Comparison of ENCODE assay signal across 42 mouse cellular contexts in the genomic region with DNA sequence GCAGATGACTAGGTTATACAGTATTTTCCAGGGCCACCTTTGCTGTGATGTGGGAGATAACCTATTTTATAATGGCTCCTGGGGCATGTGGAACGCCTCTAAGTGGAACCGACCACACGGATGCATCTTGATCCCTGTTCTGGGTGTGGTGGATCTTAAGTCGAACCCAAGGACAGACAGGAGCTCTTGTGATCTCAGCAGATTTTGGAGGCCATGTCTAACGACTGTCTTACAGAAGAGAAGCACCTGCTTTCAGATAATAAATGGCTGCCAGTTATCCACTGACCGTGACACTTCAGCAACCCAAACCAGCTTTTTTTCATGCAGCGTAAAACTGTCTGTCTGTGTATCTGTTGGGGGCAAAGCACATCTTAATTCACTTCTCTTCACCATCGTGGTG. TPM values are rescaled to one million over a fixed set of nuclear protein-coding genes. Genes with fewer than 3 reads are reported as not detected.
"Had no signal": no experiment of that assay in that cellular context is flagged by ENCODE, and none has a peak within 500 bp of the region (broad histone marks: within the 10 kb centered on the region; RNA-seq: fewer than 3 reads in every experiment).

No protein-coding gene starts in this region.

- DNase-seq: left cerebral cortex, postnatal 4 days; liver; liver, embryonic 13.5 days; liver, postnatal 0 days; lung, adult 18-20 months; lung, adult 2 months; lung, embryonic 14.5 days; lung, postnatal 10 days; lung, postnatal 14 days; lung, postnatal 36 days; lung, postnatal 4 days; midbrain, embryonic 14.5 days had no signal

- H3K4me2 ChIP-seq: limb, embryonic 12.5 days; limb, embryonic 13.5 days; limb, embryonic 15.5 days; liver, embryonic 11.5 days; liver, embryonic 12.5 days; liver, embryonic 13.5 days; liver, embryonic 15.5 days; lung, embryonic 14.5 days; lung, embryonic 15.5 days; midbrain, embryonic 12.5 days; midbrain, embryonic 13.5 days; midbrain, embryonic 15.5 days; neural tube, embryonic 12.5 days had no signal

- H3K4me1 ChIP-seq: limb, embryonic 10.5 days; limb, embryonic 12.5 days; limb, embryonic 13.5 days; limb, embryonic 15.5 days; lung, embryonic 15.5 days; midbrain, embryonic 10.5 days; midbrain, embryonic 12.5 days; midbrain, embryonic 13.5 days; midbrain, embryonic 15.5 days; neural tube, embryonic 12.5 days had no signal

- ATAC-seq: liver, embryonic 12.5 days; liver, postnatal 0 days; lung, postnatal 0 days; midbrain, embryonic 13.5 days; midbrain, embryonic 15.5 days had no signal

- H3K4me3 ChIP-seq: left cerebral cortex, adult 2 months; limb, embryonic 10.5 days; limb, embryonic 12.5 days; limb, embryonic 13.5 days; limb, embryonic 15.5 days; liver, embryonic 12.5 days; liver, embryonic 13.5 days; liver, embryonic 15.5 days; lung, embryonic 15.5 days; megakaryocyte, embryonic 14.5 days; midbrain, embryonic 10.5 days; midbrain, embryonic 12.5 days; midbrain, embryonic 13.5 days; midbrain, embryonic 15.5 days; myocyte; neural tube, embryonic 12.5 days had no signal

- H3K27me3 ChIP-seq: limb, embryonic 12.5 days; limb, embryonic 13.5 days; limb, embryonic 15.5 days; liver, embryonic 12.5 days; liver, embryonic 13.5 days; liver, embryonic 15.5 days; lung, embryonic 15.5 days; midbrain, embryonic 12.5 days; midbrain, embryonic 13.5 days; midbrain, embryonic 15.5 days; neural tube, embryonic 12.5 days had no signal

- H3K9me3 ChIP-seq: limb, embryonic 10.5 days; limb, embryonic 12.5 days; limb, embryonic 13.5 days; limb, embryonic 15.5 days; liver, embryonic 12.5 days; liver, embryonic 13.5 days; liver, embryonic 15.5 days; lung, embryonic 15.5 days; megakaryocyte, embryonic 14.5 days; midbrain, embryonic 10.5 days; midbrain, embryonic 12.5 days; midbrain, embryonic 13.5 days; midbrain, embryonic 15.5 days; neural tube, embryonic 12.5 days had no signal

- H3K9ac ChIP-seq: limb, embryonic 12.5 days; limb, embryonic 13.5 days; limb, embryonic 15.5 days; liver, embryonic 12.5 days; liver, embryonic 13.5 days; liver, embryonic 14.5 days; liver, embryonic 15.5 days; liver, postnatal 0 days; lung, embryonic 14.5 days; lung, embryonic 15.5 days; midbrain, embryonic 12.5 days; midbrain, embryonic 13.5 days; midbrain, embryonic 15.5 days; neural tube, embryonic 12.5 days had no signal

- H3K27ac ChIP-seq: left cerebral cortex, adult 2 months; limb, embryonic 10.5 days; limb, embryonic 12.5 days; limb, embryonic 13.5 days; limb, embryonic 15.5 days; liver, embryonic 12.5 days; liver, embryonic 13.5 days; liver, embryonic 14.5 days; liver, embryonic 15.5 days; lung, embryonic 15.5 days; macrophage; midbrain, embryonic 10.5 days; midbrain, embryonic 12.5 days; midbrain, embryonic 13.5 days; midbrain, embryonic 15.5 days; neural tube, embryonic 12.5 days had no signal

RNA-seq across cellular contexts. Expression of a gene that starts 57.5 kb away (rescaled TPM):
- total RNA-seq: left cerebral cortex, adult 2 months; left cerebral cortex, adult 8-10 months; left cerebral cortex, postnatal 10 days; left cerebral cortex, postnatal 14 days; left cerebral cortex, postnatal 25 days; left cerebral cortex, postnatal 36 days; left cerebral cortex, postnatal 4 days; liver, adult 2 months; megakaryocyte progenitor cell, adult 5-6 weeks; megakaryocyte, adult 5-6 weeks; megakaryocyte-erythroid progenitor cell, adult 5-6 weeks; midbrain, postnatal 0 days; monocyte, adult 5-6 weeks had no signal
- polyA plus RNA-seq: liver, adult 2 months; liver, postnatal 0 days; lung, adult 2 months; lung, postnatal 0 days; macrophage; midbrain, embryonic 13.5 days; midbrain, embryonic 14.5 days; myocyte had no signal
